Mouse (Mus musculus) kidney, embryonic 14.5 days (tissue): Measurements from ENCODE around the gene Letmd1. TPM values are rescaled to one million over a fixed set of nuclear protein-coding genes. Genes with fewer than 3 reads are reported as not detected.
"Not testable (repeated sequence)": the region's sequence is repeated elsewhere in the genome, so short reads cannot be mapped to it uniquely, and the experiment has no call there.

ENCODE experiments used
- ATAC-seq: fragments of 200-750 bp; cut with Nextera tagmentation; 2 replicates; pipeline ENCODE4 v1.8.0; 2017; ENCODE audit warnings: moderate number of reproducible peaks, mild to moderate bottlenecking, moderate TSS enrichment, moderate library complexity; ENCODE audit not compliant: low FRiP score, low TSS enrichment
- H3K27ac ChIP-seq: fragments of 300-500 bp; sonication (generic); 2 replicates; pipeline ENCODE4 v1.5.1; 2014; ENCODE audit warnings: low read depth, mild to moderate bottlenecking, low read length, moderate library complexity, mixed read lengths
- H3K27me3 ChIP-seq: fragments of 300-500 bp; sonication (generic); 2 replicates; pipeline ENCODE4 v1.6.1; 2014; ENCODE audit warnings: mild to moderate bottlenecking, low read length; ENCODE audit not compliant: control insufficient read depth, insufficient read depth
- H3K36me3 ChIP-seq: fragments of 300-500 bp; sonication (generic); 2 replicates; pipeline ENCODE4 v1.6.1; 2014; ENCODE audit warnings: low read length, mixed read lengths; ENCODE audit not compliant: control insufficient read depth, insufficient read depth
- H3K4me1 ChIP-seq: fragments of 300-500 bp; sonication (generic); 2 replicates; pipeline ENCODE4 v1.6.1; 2014; ENCODE audit warnings: low read length, mixed read lengths; ENCODE audit not compliant: control insufficient read depth, insufficient read depth
- H3K4me2 ChIP-seq: fragments of 300-500 bp; sonication (generic); replicated peaks from 2 replicates; pipeline ENCODE4 v1.6.1; 2014; ENCODE audit warnings: low read depth, mild to moderate bottlenecking, low read length
- H3K4me3 ChIP-seq: fragments of 300-500 bp; sonication (generic); 2 replicates; pipeline ENCODE4 v1.5.1; 2014; ENCODE audit warnings: mild to moderate bottlenecking, low read length
- H3K9ac ChIP-seq: fragments of 300-500 bp; sonication (generic); 2 replicates; pipeline ENCODE4 v1.6.1; 2014; ENCODE audit warnings: low read depth, mild to moderate bottlenecking, low read length, moderate library complexity
- H3K9me3 ChIP-seq: fragments of 300-500 bp; sonication (generic); 2 replicates; pipeline ENCODE4 v1.6.1; 2016; ENCODE audit warnings: low read length; ENCODE audit not compliant: control insufficient read depth
- WGBS: fragments of 180-500 bp; shearing (Covaris S2); extraction: QIAGEN DNeasy Blood & Tissue Kit; methylation state at CpG from one replicate; pipeline ENCODE4 v1.1.7; 2014; 5-methylcytosine and 5-hydroxymethylcytosine counted together
- polyA plus RNA-seq: library from polyadenylated mRNA; unstranded; fragments of >200 nt; fragmentation: Nextera tagmentation; extraction: Ambion mirVana; gene quantifications from 2 replicates; pipeline ENCODE4 v1.2.1, GENCODE M21; 2014

Letmd1 gene
- polyA plus RNA-seq, 1 experiment from 2014 or later: 25.4 TPM

DNA sequence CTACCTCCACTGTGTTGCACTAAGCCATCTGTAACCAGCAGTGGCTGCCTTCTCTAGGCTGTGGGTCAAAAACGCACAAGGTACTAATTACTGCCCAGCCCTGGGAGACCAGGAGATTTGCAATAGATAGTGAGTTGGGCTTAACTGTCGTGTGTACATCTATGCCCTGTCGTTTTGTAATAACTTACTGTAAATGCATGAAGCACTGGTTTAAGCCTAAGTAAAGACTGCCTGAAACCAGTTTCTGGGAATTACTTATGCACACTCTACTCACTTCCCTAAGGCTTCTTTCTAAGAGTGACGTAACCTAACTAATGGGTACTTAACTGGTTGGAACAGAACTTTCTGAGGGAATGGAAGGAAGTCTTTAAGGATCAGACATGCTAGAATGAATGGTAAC is 10.1 kb downstream of the Letmd1 start:
- H3K36me3 ChIP-seq: peaks cover 92% of the 10 kb centered on the region
- H3K9ac ChIP-seq: no peak overlapping the region
- no peak overlapping the region for H3K4me2 ChIP-seq
- H3K4me3 ChIP-seq: no peak overlapping the region
- H3K4me1 ChIP-seq: no peaks in the 10 kb centered on the region
- no peak for ATAC-seq
- no peak overlapping the region for H3K27ac ChIP-seq
- no peaks in the 10 kb centered on the region for H3K27me3 ChIP-seq
- no peaks in the 10 kb centered on the region for H3K9me3 ChIP-seq
- 87% methylated on average over 4 of the region's 4 CpGs for WGBS

DNA sequence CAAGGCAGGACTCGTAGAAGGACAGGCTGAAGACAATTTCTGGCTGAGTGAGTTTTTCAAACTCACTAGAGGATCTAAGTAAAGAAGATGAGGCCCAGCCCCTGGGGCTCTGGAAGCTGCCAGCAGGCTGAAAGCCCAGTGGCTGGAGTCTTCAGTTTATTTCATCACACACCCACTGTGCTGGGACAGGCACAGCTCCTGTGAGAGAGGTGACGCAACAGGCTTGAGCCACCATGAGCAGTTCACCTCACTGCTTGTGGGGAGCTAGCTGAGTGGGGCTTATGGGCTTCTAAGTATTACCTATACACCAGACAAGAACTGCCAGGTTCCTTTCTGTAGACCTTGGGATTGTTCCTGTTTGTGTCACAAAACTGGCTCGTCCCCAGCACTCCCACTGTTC is 16.8 kb downstream of the Letmd1 start:
- WGBS: 89% methylated on average over 3 of the region's 3 CpGs
- no peaks in the 10 kb centered on the region for H3K27me3 ChIP-seq
- H3K9me3 ChIP-seq: no peaks in the 10 kb centered on the region
- H3K4me2 ChIP-seq: no peak overlapping the region
- no peak for ATAC-seq
- peaks cover 24% of the 10 kb centered on the region for H3K4me1 ChIP-seq
- no peak overlapping the region for H3K9ac ChIP-seq
- H3K4me3 ChIP-seq: no peak overlapping the region
- peaks cover 82% of the 10 kb centered on the region for H3K36me3 ChIP-seq
- no peak overlapping the region for H3K27ac ChIP-seq

DNA sequence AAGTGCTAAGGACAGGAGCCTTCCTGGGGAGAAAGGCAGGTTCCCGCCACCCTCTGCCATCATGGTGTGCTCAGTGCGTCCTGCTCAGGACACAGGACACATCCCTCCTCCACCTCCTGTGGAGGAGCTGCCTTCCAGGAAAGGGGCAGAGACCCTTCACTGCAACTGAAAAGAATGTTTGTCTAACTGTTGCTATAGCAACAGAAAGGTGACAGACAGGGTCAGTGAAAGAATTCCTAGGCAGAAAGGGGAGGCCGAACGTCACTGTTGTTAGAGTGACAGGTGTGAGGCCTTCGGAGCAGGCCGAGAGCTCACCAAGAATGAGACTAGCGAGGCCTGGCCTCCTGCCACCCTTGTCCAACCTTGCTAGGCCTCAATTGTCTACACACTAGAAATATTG is 17.6 kb downstream of the Letmd1 start:
- no peaks in the 10 kb centered on the region for H3K27me3 ChIP-seq
- peaks cover 24% of the 10 kb centered on the region for H3K4me1 ChIP-seq
- H3K4me3 ChIP-seq: no peak overlapping the region
- H3K36me3 ChIP-seq: peaks cover 73% of the 10 kb centered on the region
- H3K27ac ChIP-seq: peak overlapping the region; percentile 30; the same call in 1 of the 2 replicates
- H3K9me3 ChIP-seq: no peaks in the 10 kb centered on the region
- H3K4me2 ChIP-seq: no peak overlapping the region
- 17% methylated on average over 7 of the region's 7 CpGs for WGBS
- ATAC-seq: peak; percentile 55; the same call in 1 of the 2 replicates
- no peak overlapping the region for H3K9ac ChIP-seq

DNA sequence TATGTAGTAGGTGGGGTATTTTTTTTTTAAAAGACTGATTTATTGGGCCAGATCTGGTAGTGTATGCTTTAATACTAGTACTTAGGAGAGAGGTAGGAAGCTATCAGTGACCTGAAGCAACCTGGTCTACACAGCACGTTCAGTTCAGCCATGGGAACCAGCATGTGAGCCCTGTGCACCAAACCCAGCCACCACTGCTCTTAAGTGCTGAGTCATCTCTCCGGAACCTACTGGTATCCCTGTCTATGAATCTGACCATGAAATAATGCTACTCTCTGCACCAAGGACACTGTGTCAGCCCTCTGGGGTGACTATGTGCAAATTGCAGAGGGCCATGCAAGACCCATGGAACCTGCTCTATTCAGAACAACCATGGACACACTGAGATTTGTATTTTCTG is 18.2 kb downstream of the Letmd1 start:
- WGBS: 70% methylated on average over 2 of the region's 2 CpGs
- H3K36me3 ChIP-seq: peaks cover 67% of the 10 kb centered on the region
- no peak for ATAC-seq

DNA sequence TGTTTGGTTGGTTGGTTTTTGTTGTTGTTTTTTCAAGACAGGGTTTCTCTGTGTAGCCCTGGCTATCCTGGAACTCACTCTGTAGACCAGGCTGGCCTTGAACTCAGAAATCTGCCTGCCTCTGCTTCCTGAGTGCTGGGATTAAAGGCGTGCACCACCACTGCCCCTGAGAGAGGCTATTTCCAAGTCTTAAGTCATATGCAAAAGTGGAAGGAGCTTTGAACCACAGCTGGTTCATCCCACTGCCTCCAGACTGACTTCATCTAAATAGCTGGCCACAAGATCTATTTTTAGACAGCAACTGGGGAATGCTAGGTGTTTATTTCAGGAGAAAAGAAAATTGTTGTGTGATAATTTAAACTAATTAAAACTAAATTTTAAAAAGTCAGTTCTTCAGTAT is 19.5 kb downstream of the Letmd1 start:
- H3K4me2 ChIP-seq, H3K9me3 ChIP-seq, ATAC-seq, H3K27me3 ChIP-seq, H3K4me3 ChIP-seq, H3K9ac ChIP-seq: not testable (repeated sequence)
- 92% methylated on average over 1 of the region's 1 CpGs for WGBS
- Histone ChIP-seq H3K4me1 (peaks cover 37% of the 10 kb centered on the region), H3K27ac (0 out of 2 replicates have a peak overlapping the region, but pooled peaks have one; percentile 62), H3K36me3 (peaks cover 55% of the 10 kb centered on the region)

More for the DNA sequence above, 18.2 kb downstream of the Letmd1 start:
- Histone ChIP-seq H3K9me3 (no peaks in the 10 kb centered on the region), H3K9ac (no peak overlapping the region), H3K4me1 (peaks cover 27% of the 10 kb centered on the region), H3K27ac (no peak overlapping the region; the same call in 1 of the 2 replicates), H3K4me3 (no peak overlapping the region), H3K27me3 (no peaks in the 10 kb centered on the region), H3K4me2 (no peak overlapping the region)

DNA sequence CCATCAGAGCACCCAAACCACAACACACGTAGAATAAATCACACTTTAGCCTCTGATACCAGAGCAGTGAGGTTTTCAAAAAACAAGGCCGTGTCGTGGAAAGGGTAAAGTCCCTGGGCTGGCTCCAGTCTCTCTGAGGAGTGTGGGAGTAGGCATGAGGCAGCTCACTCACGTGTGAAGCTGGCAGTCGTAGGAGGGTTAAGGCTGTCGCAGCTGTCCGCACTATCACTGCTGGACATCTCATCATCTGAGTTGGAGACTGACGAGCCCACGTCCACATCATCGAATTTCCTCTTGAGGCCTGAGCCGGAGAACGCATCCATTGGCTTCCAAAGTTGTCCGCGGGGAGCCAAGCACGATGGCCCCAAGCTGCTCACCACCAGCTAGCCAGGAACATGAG is 20.4 kb downstream of the Letmd1 start:
- WGBS: 45% methylated on average over 15 of the region's 15 CpGs
- Histone ChIP-seq H3K4me1 (peaks cover 46% of the 10 kb centered on the region), H3K4me2 (no peak overlapping the region), H3K9me3 (no peaks in the 10 kb centered on the region), H3K36me3 (peaks cover 45% of the 10 kb centered on the region), H3K4me3 (no peak overlapping the region), H3K27ac (peak overlapping the region; percentile 62; the same call in 1 of the 2 replicates), H3K27me3 (no peaks in the 10 kb centered on the region), H3K9ac (peak overlapping the region; percentile 34)
- ATAC-seq: peak; percentile 70; the same call in 1 of the 2 replicates

DNA sequence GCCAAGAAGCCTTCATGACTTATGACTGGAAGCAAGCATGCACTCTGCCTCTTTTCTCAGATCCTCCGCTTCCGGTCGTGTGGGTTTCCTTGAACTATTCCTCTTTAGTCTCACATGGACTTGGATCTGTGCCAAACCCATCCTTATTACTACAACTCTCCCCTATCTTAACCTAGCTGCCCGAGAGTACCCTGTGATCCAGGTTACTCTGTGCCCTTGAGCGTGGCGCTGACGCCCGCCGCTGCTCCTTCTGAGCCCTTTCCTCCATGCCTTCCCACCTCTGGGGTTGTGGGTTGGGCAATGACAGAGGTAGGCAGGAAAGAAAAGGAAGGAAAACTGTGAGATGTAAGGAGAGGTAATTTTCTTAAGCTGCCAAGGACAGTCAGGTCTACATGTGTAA is 23.1 kb downstream of the Letmd1 start:
- peaks cover 41% of the 10 kb centered on the region for H3K4me1 ChIP-seq
- H3K4me2 ChIP-seq: 0 out of 2 replicates have a peak overlapping the region, but pooled peaks have one; percentile 15
- H3K27me3 ChIP-seq: no peaks in the 10 kb centered on the region
- WGBS: 65% methylated on average over 9 of the region's 9 CpGs
- H3K4me3 ChIP-seq: no peak overlapping the region
- no peak overlapping the region for H3K9ac ChIP-seq
- ATAC-seq: no peak
- no peak overlapping the region for H3K27ac ChIP-seq
- H3K9me3 ChIP-seq: no peaks in the 10 kb centered on the region
- peaks cover 19% of the 10 kb centered on the region for H3K36me3 ChIP-seq

DNA sequence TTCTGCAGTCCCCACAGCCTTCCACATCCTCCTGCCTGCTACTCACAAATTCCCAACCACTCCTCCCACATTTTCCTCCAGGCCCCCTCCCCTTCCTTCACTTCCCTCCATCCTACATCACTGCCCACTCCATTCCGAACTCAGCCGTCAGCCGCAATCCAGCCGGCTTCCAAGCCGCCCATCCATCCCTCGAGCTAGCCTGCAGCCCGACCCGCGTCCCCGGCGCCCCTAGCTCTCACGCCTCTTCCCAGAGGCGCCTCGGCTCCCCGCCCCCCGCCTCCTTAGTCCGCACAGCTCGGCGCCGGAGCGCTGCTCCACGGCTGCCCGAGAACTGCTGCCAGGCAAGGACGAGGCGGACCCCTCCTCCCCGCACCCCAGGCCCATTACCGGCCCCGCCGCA is 25.8 kb downstream of the Letmd1 start:
- Histone ChIP-seq H3K27me3 (no peaks in the 10 kb centered on the region), H3K4me2 (peak overlapping the region; percentile 86), H3K4me3 (peak overlapping the region; percentile 88), H3K27ac (peak overlapping the region; percentile 95), H3K36me3 (no peaks in the 10 kb centered on the region), H3K4me1 (peaks cover 29% of the 10 kb centered on the region), H3K9me3 (no peaks in the 10 kb centered on the region), H3K9ac (peak overlapping the region; percentile 96)
- under 1% methylated on average over 27 of the region's 29 CpGs for WGBS
- peak; percentile 81 for ATAC-seq

DNA sequence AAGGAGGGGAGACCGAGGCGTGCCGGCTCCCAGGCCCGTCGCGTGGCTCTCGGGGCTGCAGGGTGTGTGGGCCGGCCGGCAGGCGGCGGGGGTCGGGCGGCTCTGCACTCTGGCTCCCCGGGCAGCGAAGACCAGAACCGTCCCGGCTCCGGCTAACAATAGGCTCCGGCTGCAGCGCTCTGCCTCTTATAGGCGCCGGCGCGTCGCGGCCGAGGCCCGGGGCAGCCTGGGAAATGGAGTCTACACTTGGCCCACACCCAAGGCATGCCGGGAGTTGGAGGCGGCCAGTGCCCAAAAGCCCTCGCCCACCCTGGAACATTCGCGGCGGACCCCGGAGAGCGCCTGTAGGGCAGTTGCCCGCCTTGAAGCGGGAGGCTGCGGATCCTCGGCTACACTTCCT is 26.3 kb downstream of the Letmd1 start, which contains the start of gene Csrnp2:
Csrnp2 (minus strand) TSS at position 387 of the 400 bp plus-strand sequence.
- ATAC-seq: peak; percentile 97
- Histone ChIP-seq H3K27me3 (no peaks in the 10 kb centered on the region), H3K27ac (peak within 1 kb of the TSS; percentile 95), H3K4me1 (peaks cover 24% of the 10 kb centered on the region; the same call in 1 of the 2 replicates), H3K9me3 (no peaks in the 10 kb centered on the region), H3K4me3 (peak within 1 kb of the TSS; percentile 88), H3K4me2 (peak within 1 kb of the TSS; percentile 86), H3K9ac (peak within 1 kb of the TSS; percentile 96), H3K36me3 (no peaks in the 10 kb centered on the region)
- under 1% methylated on average over 38 of the region's 40 CpGs for WGBS
